Mouse (Mus musculus): Measurements from ENCODE around the gene Gdpd1. TPM values are rescaled to one million over a fixed set of nuclear protein-coding genes. Genes with fewer than 3 reads are reported as not detected.

The Gdpd1 gene
- 0.92 TPM for polyA plus RNA-seq (2017; shearing (Covaris generic))

GRCm38 (mm10) chr11:87073866-87074440 is at the start of gene Gdpd1:
Gene Gdpd1 (minus strand): TSS chr11:87074062.

GRCm38 (mm10) chr11:87108755-87109518 is 35.1 kb upstream of the Gdpd1 start, which contains the start of gene Ska2:
Gene Ska2 (plus strand): TSS chr11:87109234.

DNA sequence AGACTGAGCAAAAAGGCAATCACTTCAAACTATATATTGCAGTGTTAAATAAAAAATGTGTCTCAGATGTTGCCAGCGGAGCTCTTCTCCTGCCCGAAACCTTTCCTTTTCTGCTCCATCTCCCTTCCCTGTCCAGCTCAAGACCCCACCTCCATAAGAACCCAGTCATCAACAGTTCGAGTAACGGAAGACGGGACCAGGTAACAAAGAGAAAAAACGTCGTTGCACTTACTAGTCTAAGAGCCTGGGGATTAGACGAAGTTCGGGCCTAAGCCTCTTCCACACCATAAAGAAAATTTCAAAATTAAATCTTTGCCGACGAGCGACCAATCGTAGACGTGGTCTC is 34.5 kb upstream of the Gdpd1 start, which contains the start of gene Prr11:
TSS of gene Prr11 (minus strand) at position 300 of the 346 bp plus-strand sequence.

DNA sequence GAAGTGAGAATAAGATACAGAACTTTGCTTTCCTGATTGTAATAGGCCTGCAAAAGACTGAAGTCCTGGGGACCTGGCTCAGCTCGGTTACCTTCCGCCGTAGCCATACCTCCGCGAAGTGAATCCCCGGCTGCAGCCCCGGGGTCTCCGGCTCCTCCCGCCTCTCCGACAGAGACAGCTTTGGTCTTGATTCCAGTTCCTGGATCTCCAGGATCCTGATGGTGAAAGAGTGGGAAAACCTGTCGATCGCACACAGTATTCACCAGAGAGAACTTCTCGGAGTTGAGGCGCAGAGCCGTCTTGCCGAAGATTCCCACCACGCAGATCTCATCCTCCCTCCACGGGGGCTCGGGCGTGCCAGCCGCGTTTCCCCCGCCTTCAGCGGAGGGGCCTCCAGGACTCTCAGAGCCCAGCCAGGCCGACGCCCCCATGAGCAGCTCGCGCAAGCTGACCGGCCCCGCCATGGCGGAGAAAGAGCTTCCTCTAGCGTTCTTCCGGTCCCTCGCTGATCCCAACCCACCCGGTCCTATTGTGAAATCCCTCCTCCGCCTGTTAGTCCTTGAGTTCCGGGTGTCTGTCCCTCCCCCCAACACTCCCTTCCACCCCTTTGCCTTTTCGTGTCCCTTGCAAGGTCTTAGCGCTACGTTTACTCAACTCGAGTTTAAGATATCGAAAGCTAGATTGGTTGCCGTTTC is 12.6 kb upstream of the Gdpd1 start, which contains the start of gene Smg8:
TSS of gene Smg8 (minus strand) at position 485 of the 695 bp plus-strand sequence.

GRCm38 (mm10) chr11:86993041-86994037 is 80.5 kb downstream of the Gdpd1 start, which contains the start of gene Ypel2:
Gene Ypel2 (minus strand): TSS chr11:86993707.

Other genes starting within 250 kb of the Gdpd1 start
- 3.3 TPM for gene Ypel2, start 80.4 kb downstream of the Gdpd1 start, polyA plus RNA-seq (2017; shearing (Covaris generic))
- gene Smg8, start 12.7 kb upstream of the Gdpd1 start, polyA plus RNA-seq (2017; shearing (Covaris generic)), result 33.1 TPM
- gene Prr11, start 34.6 kb upstream of the Gdpd1 start, polyA plus RNA-seq (2017; shearing (Covaris generic)), result 0.45 TPM
- 13.7 TPM for gene Ska2, start 35.2 kb upstream of the Gdpd1 start, polyA plus RNA-seq (2017; shearing (Covaris generic))
- gene Trim37, start 53.0 kb upstream of the Gdpd1 start, polyA plus RNA-seq (2017; shearing (Covaris generic)), result 11.9 TPM

Data from CD4-positive, CD25-positive, alpha-beta regulatory T cell, adult 9 weeks (primary cell).